Mouse (Mus musculus) gonadal fat pad, adult 2 months (tissue): Measurements from ENCODE around the gene Npnt. TPM values are rescaled to one million over a fixed set of nuclear protein-coding genes. Genes with fewer than 3 reads are reported as not detected.

Experiments used
- DNase-seq: peaks from one replicate; pipeline ENCODE4 v3.0.0-alpha.2; 2012; ENCODE audit warnings: low read depth
- polyA plus RNA-seq: library from polyadenylated mRNA; depleted of rRNA; stranded (reverse); fragments of >200 nt; gene quantifications from 2 replicates; pipeline ENCODE4 v1.2.3, GENCODE M21; 2012

Gene Npnt
- polyA plus RNA-seq, 1 experiment, result 20.8 TPM

DNA sequence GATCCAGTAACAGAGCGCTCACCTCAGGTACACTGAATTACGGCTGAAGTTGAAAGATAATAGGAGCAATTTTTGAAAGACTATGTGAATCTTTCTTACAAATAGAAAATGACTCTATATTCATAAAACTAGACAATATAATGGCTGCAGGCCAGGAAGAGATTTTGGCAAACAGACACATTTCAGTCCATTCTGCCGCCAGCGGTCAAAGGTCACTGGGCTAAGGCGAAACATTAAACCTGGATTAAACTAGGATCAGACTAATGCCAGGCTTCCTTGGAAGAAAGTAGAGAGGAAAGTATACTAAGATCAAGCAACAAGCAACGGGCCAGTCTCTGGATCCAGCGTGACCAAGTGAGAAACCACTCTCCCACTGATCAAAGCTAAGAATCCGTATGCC is 11.1 kb downstream of the Npnt start:
- DNase-seq, result no peak

DNA sequence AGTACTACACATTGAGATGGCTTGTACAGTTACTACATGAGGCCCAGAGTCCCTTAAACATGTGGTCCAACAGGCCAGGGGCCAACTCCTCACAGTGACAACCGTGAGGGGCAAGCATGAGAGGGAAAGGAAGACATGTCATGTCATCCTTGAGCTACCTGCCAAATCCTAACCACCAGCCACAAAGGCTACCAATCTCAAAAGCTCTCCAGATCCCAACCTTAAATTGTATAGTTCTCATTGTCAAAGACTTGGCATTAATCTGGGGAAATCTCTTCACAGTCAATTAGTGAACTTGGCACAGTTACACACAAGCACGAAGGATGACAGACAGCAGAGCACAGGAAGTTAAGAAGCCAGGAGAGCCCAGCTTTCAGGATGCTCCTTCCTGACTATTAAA is 15.4 kb downstream of the Npnt start:
- DNase-seq, result no peak

DNA sequence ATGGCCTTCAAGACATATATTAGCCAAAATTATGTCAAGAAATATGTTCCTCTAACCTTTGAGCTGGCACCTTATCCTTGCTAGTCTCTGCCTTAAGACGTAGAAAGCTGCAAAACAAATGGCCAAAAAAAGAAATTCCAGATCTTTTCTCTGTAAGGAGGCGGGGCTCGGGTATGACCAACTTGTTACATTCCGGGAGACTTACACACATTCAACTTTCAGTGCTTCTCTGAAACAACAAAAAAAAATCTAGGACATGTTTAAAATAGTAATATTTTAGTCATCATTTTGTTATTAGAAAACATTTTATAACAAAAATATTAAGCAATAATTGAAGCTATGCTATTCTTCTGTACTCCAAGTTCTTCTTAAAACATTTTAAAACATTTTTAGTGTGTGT is 18.6 kb downstream of the Npnt start:
- no peak for DNase-seq

- DNase-seq, result no peak
Observed at GRCm38 (mm10) chr3:132929866-132930265, 20.2 kb downstream of the Npnt start.

GRCm38 (mm10) chr3:132928186-132928585 is 21.9 kb downstream of the Npnt start:
- no peak for DNase-seq

DNA sequence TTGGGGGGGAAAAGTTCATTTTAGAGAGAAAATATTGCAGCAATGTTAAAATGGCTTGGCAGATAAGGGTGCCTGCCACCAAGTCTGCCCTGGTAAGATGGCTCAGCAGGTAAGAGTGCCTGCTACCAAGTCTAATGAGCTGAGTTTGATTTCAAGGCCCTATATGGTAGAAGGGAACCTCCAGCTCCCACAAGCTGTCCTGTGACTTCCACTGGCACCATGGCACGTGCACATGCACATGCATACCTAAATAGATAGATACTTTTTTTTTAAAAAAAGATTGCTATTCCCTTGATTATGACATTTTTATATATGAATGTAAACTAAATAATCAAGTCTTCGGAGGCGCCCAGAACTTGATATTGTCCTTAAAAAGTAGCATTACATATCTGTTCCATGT is 30.3 kb downstream of the Npnt start:
- DNase-seq, result no peak

- DNase-seq, result no peak
Observed at GRCm38 (mm10) chr3:132919240-132919639, 30.9 kb downstream of the Npnt start.

GRCm38 (mm10) chr3:132917356-132918090 is 32.6 kb downstream of the Npnt start:
- DNase-seq, result no peak

- no peak for DNase-seq
Observed at GRCm38 (mm10) chr3:132915661-132916060, 34.4 kb downstream of the Npnt start.

DNA sequence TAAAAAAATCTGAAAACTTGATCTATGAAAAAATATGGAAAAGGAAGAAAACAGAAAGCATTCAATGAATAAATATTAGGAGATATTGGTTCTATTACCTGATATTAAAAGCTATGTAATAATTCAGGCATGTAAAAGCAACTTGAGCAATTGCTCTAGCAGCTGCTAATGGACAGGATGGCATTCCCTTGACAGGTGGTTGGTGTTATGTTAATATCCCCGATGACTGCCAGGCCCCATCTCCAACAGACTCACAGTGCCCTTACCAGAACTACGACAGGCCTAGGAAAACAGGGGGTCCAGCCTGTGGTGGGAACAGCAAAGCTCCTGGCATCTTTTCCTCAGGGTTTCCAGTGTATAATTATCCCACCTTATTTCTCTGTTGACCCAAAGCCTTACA is 37.7 kb downstream of the Npnt start:
- DNase-seq, result no peak

- no peak for DNase-seq
Observed at GRCm38 (mm10) chr3:132911716-132912115, 38.4 kb downstream of the Npnt start.

DNA sequence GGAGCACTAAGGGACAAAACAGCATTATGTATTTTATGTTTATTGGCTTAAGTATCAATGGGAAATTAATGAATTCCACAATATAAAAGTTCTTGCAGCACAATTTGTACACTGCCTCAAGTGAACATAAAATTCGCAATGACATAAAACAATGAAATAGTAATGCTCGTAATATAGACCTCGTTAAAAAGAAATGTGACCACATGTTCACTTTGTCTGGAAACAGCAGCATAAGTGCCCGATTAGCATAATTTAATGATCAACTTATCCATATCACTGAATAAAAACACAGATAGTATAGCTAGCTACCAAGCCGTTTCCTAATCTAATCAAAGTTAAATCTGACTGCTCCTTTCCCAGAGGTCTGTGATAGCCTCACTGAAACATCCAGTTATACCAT is 39.4 kb downstream of the Npnt start:
- no peak for DNase-seq

DNA sequence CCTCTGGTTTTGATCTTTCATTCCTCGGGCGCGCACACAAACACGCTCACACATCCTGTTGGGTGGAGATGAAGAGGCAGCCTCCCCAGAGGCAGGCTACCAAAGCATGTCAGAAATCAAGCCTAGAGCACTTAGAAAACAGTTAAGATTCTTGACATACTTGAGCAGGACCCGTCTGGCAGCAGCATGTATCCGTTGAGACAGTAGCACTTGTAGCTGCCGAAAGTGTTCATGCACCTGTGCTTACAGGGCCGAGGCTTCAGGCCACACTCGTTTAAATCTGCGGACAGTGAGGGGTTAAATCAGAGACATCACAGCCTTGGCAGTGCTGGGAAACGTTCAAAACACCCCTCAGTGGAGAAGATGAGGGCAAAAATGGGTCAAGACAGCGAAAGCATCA is 40.4 kb downstream of the Npnt start:
- no peak for DNase-seq

- DNase-seq, result no peak
Observed at GRCm38 (mm10) chr3:132907506-132908203, 42.4 kb downstream of the Npnt start.

- DNase-seq, result no peak
Observed at GRCm38 (mm10) chr3:132905224-132905930, 44.7 kb downstream of the Npnt start.

GRCm38 (mm10) chr3:132903386-132903785 is 46.7 kb downstream of the Npnt start:
- DNase-seq, result no peak

GRCm38 (mm10) chr3:132902921-132903320 is 47.2 kb downstream of the Npnt start:
- no peak for DNase-seq

DNA sequence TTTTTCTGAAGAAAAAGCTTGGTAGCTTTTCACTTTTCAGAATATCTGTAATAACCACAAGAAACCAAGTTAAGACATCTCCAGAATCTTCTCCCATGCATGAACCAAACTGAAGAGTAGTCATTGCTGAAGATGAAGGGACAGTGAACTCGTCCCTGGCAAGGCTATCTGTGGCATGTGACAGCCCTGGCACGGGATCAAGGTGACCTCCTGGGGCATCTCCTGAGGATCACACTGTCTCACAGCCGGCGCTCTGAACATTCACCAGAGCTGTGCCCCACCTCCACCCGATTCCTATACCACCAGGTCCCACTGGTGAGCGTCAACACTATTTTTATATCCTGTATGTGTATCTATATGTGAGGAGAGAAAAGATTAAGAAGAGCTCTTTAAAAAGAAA is 47.9 kb downstream of the Npnt start:
- no peak for DNase-seq

DNA sequence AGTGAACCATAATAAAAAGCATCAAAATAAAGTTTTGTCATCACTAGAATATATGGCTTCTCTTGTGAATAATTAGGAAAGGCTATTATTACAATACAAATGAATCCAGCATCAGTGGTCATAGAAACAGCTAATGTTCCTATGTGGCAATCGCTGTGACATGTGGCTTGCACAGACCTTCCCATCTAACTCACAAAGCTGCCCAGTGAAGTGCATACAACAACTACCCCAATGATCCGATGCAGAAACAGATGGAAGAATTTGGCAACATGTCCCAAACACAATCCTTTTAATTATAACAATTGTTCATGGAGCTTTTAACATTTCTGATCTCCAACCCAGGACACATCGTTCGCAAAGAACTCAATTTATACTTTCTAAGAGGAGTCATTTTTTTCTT is 52.2 kb downstream of the Npnt start:
- DNase-seq, result no peak

GRCm38 (mm10) chr3:132897390-132897789 is 52.7 kb downstream of the Npnt start:
- DNase-seq, result no peak

GRCm38 (mm10) chr3:132894086-132894485 is 56.0 kb downstream of the Npnt start:
- DNase-seq, result no peak

- no peak for DNase-seq
Observed at GRCm38 (mm10) chr3:132893676-132894075, 56.4 kb downstream of the Npnt start.

GRCm38 (mm10) chr3:132893044-132893443 is 57.0 kb downstream of the Npnt start:
- no peak for DNase-seq
